Mouse (Mus musculus) heart, postnatal 14 days (tissue): ENCODE measurements around the gene Ces3b. TPM values are rescaled to one million over a fixed set of nuclear protein-coding genes. Genes with fewer than 3 reads are reported as not detected.
A peak's percentile ranks its signal among the peaks of the same experiment; 100 is the strongest.
"Not testable (repeated sequence)": the region's sequence is repeated elsewhere in the genome, so short reads cannot be mapped to it uniquely, and the experiment has no call there.

ENCODE experiments used
- DNase-seq, 2 experiments: peaks; one replicate each; pipeline ENCODE4 v3.0.0; 2021 to 2022
- intact Hi-C: fragments of 180-260 bp; cut with DNase I; formaldehyde crosslinking; loops from one replicate; pipeline ENCODE4 v1.15.1; 2025
- long read RNA-seq, 2 experiments: library from polyadenylated mRNA; stranded (forward); transcript quantifications; one replicate each; pipeline ENCODE4 v2.0.0; 2021
- total RNA-seq, 2 experiments: library from RNA; stranded (reverse); gene quantifications; 2 replicates each; pipeline ENCODE4 v1.2.3; 2021

Ces3b gene
- not detected for total RNA-seq
- long read RNA-seq, experiment 1 = 0 reads
- long read RNA-seq, experiment 2 = 0 reads

DNA sequence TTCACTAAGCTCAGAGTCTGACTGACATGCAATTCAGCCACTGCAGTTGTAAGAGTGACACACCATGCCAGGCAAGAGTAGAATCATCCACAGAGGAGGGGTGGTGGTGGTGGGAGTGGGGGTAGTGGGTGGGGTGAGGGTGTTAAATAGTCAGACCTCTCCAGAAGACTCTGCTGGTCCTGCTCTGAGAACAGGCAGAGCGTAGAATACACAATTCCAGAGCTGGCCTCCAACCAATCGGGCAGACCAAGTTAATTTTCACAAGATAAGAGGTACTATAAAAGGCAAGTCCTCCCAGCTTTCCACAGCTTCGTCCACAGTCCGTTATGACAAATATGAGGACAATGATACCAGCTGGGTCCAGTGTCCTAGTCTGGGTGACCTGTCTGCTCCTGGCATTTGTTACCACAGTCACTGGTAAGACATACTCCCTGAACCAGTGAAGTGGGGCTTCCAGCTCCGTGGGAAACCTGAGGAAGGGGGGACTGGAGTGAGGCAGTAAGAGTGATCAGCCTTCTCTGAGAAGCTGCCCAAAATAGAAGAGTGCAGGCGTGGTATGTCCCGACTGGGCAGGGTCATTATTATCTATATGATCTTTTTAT lies at the start of gene Ces3b:
Gene Ces3b, plus strand, starts transcription at position 305 of the 602 bp plus-strand sequence.
- intact Hi-C loops = no loop called here
- peak in 1 of 2 experiments; percentile 4 for DNase-seq

DNA sequence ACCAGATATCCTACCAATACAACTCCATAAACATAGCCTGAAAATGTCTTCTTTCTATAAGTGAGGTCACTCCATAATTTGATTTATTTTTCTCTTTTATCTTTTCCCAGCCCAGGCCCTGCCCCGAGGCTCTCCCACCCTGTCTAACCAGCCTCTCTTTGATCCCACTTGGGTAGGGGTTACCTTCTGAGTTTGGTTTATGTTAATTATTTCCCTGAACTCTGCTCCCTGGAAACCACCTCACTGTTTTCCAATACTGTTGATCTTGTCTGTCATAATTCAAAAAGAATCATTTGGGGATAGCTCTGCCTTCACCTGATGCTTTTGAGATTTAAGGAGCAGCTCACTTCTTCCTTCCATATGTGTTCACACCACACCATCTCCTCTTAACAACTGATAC lies 40.0 kb upstream of the Ces3b start:
- DNase-seq = no peak
- intact Hi-C loops = no loop called here

DNA sequence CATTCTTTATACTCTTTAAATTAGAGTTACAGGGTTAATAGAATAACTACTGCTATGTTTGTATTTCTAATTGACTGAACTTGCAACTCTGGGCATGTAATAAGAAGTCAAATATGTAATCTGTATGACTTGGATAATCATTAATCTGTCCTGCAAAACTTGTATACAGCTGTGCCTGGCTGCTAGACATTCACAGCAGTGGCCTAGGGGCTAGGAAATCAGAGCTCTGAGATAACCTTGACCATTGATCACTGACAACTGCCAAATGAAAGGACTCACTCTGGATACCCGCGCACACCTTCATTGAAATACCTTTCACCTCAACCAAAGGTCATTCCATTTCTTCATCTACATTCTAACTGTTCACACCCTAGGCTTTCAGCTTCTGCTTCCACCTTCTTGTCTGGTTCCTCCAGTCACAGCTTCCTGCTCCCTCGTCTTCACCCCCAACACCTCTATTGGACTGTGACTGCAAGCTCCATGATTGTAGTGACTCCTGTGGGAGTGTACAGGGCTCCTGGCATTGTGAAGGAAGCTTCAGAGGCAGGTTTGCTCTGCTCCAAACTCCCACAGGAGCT lies 37.6 kb upstream of the Ces3b start:
- intact Hi-C loops = no loop called here
- no peak for DNase-seq

GRCm38 (mm10) chr8:105048371-105048854 lies 35.1 kb upstream of the Ces3b start, which contains the start of gene Ces3a:
Ces3a (plus strand) TSS chr8:105048601.
- intact Hi-C loops = no loop called here
- DNase-seq = no peak

- no peak for DNase-seq
- intact Hi-C loops = no loop called here
These were observed 27.3 kb upstream of the Ces3b start for GRCm38 (mm10) chr8:105056211-105056610.

GRCm38 (mm10) chr8:105060056-105060455 lies 23.5 kb upstream of the Ces3b start:
- intact Hi-C loops = no loop called here
- DNase-seq = no peak

DNA sequence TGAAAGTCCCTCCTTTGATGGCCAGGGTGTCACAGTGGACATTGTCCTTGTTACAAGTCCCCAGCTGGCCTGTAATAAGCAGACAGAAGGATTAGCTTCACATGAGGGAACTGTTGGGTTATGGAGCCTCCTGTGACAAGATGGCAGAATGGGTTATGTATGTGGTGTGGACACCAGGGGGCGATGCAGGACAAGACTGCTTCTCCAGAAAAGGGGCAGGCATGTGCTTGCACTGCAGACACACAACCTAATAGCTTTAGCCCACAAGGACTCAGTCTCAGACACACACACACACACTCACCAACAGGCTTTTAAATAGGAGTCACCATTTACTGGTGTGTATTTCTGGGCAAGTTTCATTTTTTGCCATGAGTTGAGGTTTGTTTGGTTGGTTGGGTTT lies 16.8 kb upstream of the Ces3b start:
- intact Hi-C loops = loop anchor here (5.0 kb wide), 1 partner anchor 151 kb away; no protein-coding TSS in a partner anchor
- peak; percentile 39 to 50 for DNase-seq

GRCm38 (mm10) chr8:105067905-105068304 lies 15.6 kb upstream of the Ces3b start:
- not testable (repeated sequence) for DNase-seq
- intact Hi-C loops = loop anchor here (5.0 kb wide), 1 partner anchor 149 kb away; no protein-coding TSS in a partner anchor

GRCm38 (mm10) chr8:105068971-105069370 lies 14.6 kb upstream of the Ces3b start:
- DNase-seq = no peak
- intact Hi-C loops = loop anchor here (5.0 kb wide), 1 partner anchor 148 kb away; no protein-coding TSS in a partner anchor

DNA sequence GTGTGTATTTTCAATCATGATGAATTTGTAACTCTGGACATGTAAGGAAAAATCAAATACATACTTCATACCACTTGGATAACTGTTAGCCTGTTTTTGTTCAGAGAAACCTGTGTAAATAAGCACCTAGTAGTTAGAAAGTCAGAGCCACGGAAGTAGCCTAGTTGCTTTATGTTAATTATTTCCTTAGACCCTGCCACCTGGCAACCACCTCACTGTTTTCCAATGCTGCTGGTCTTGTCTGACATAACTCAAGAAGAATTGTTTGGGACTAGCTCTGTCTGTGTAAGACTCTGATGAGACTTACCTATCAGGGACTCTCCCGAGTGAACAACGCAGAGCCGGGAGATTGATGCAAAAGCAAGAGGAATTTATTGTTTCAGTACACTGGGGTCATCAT lies 7.0 kb upstream of the Ces3b start:
- intact Hi-C loops = no loop called here
- no peak for DNase-seq

- DNase-seq = no peak
- intact Hi-C loops = no loop called here
These were observed 6.5 kb upstream of the Ces3b start for GRCm38 (mm10) chr8:105077071-105077470.

DNA sequence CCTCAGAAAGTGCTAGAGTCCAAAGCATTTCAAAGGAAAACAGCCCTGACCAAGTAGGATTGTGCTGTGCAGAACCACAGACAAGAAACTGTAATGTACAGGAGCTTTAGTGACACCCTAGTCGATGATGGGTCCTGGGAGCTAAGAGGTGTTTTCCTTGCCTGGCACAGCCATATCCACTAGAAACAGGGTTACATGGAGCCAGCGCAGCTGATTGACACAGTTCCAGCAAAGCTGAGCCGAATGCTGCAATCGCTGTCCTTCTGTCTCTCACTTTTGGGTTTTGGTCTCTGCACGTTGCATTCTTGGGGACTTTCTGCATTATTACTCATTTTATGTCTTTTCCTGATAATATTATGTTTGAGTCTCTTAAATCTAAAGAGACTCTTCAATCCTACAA lies 5.0 kb upstream of the Ces3b start:
- DNase-seq = no peak
- intact Hi-C loops = no loop called here

GRCm38 (mm10) chr8:105080814-105081336 lies 2.7 kb upstream of the Ces3b start:
- intact Hi-C loops = no loop called here
- no peak for DNase-seq

- DNase-seq, intact Hi-C loops: not testable (repeated sequence)
These were observed 4.6 kb downstream of the Ces3b start for GRCm38 (mm10) chr8:105088166-105088565.

GRCm38 (mm10) chr8:105088581-105088980 lies 5.0 kb downstream of the Ces3b start:
- DNase-seq = no peak
- intact Hi-C loops = no loop called here

- intact Hi-C loops = no loop called here
- no peak for DNase-seq
These were observed 10.4 kb downstream of the Ces3b start for GRCm38 (mm10) chr8:105093992-105094391.

DNA sequence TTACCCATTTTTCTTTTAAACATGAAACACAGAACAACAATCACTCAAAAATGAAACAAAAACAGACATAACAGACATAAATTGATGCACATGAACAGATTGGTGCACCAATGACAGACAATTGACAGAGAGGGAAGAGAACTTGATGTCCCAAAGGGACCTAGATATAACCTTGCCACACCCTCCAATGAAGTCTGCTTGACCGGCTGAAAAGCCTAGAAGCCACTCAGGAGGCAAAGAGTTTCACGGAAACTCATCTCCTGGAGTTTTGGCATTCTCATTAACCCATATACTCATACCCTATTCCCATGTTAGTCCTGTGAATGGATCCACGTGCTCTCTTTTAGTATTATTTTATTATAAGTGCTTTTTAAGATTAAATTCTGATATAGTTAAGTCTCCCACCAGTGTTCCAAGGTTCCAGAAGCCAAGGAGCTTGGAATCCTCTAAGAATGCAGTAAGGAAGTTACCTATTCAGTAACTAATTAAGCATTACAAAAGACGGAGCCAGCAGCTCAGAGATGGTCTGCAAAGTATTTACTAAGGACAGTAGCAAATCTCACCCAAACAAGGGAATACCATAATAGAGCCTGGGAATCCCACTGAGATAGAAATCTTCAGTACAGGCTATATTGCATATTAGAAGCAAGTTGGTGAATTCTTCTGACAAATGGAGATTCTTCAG lies 18.7 kb downstream of the Ces3b start:
- intact Hi-C loops, DNase-seq: not testable (repeated sequence)

DNA sequence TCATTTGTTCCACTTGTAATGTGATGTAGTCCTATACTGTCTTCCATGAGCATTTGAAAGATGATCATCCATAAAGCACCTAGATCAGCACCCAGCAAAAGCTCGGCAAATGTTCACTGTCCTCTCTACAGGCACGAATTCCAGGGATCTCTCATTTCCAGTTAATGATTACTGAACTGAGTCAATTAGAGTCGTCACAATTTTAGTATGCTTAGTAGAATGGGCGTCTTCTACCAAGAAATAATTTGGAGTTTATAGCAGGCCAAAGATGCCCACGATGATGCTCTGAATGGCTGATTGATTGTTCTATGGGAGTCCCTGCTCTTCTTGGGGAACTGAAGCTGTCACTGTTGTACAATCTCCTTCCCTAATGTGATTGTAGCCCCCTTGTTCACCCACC lies 20.1 kb downstream of the Ces3b start:
- DNase-seq, intact Hi-C loops: not testable (repeated sequence)

DNA sequence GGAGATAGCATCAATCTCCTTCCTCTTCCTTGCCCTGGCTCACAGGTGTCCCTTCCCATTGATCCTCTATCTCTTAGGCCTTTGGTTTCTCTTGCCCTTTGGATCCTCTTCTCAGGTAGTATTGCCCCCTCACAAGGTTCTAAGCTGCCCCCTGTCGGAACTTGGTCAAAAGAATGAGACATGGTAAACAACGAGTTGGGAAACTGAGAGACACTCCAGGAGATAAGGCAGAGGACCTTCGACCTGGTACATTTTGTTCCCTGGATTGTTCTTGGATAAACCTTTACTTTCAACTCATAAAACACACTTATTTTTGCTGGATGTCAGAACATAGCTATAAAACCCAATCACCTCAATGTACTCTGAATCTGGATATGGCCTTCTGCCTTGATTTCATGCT lies 20.7 kb downstream of the Ces3b start:
- no peak for DNase-seq

GRCm38 (mm10) chr8:105129864-105130263 lies 46.3 kb downstream of the Ces3b start:
- intact Hi-C loops = no loop called here
- DNase-seq = no peak

More for the DNA sequence above, 20.7 kb downstream of the Ces3b start:
- intact Hi-C loops = no loop called here

DNA sequence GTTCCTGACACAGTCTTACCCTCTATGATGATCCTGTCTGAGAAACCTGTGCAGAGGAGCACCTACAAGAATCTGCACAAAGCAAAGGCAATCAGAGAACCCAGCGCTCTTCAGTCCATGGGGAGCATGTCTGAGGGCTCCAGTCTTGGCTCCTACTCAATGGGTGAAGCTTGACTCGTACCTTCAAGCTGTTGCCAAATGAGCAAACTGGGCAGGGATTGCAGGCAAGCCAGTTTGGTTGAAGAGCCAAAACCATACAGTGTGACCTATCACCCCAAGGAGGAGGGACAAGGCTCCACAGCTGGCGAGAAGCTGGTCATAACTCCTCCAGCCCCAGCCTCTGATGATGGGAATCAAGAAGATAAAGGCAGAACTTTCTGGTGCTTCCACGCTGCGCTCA lies 48.0 kb downstream of the Ces3b start, which contains the start of gene Ces4a:
Gene Ces4a, plus strand, starts transcription at position 292 of the 400 bp plus-strand sequence.
- intact Hi-C loops = no loop called here
- no peak for DNase-seq
